Mouse (Mus musculus) intestine, embryonic 15.5 days (tissue): ENCODE data around the gene Slc2a1. TPM values are rescaled to one million over a fixed set of nuclear protein-coding genes. Genes with fewer than 3 reads are reported as not detected.

Experiments used
- ATAC-seq: fragments of 200-750 bp; cut with Nextera tagmentation; 2 replicates; pipeline ENCODE4 v1.8.0; 2017; ENCODE audit warnings: moderate TSS enrichment, moderate library complexity
- H3K27ac ChIP-seq: fragments of 300-500 bp; sonication (generic); 2 replicates; pipeline ENCODE4 v1.5.1; 2015; ENCODE audit warnings: mild to moderate bottlenecking, inconsistent platforms
- H3K27me3 ChIP-seq: fragments of 300-500 bp; sonication (generic); replicated peaks from 2 replicates; pipeline ENCODE4 v1.6.1; 2015; ENCODE audit warnings: inconsistent platforms
- H3K36me3 ChIP-seq: fragments of 300-500 bp; sonication (generic); 2 replicates; pipeline ENCODE4 v1.6.1; 2015; ENCODE audit warnings: inconsistent platforms
- H3K4me1 ChIP-seq: fragments of 300-500 bp; sonication (generic); replicated peaks from 2 replicates; pipeline ENCODE4 v1.6.1; 2015; ENCODE audit warnings: inconsistent platforms
- H3K4me2 ChIP-seq: fragments of 300-500 bp; sonication (generic); replicated peaks from 2 replicates; pipeline ENCODE4 v1.6.1; 2015; ENCODE audit warnings: mild to moderate bottlenecking, inconsistent platforms
- H3K4me3 ChIP-seq: fragments of 300-500 bp; sonication (generic); replicated peaks from 2 replicates; pipeline ENCODE4 v1.5.1; 2015; ENCODE audit warnings: inconsistent platforms
- H3K9ac ChIP-seq: fragments of 300-500 bp; sonication (generic); 2 replicates; pipeline ENCODE4 v1.6.1; 2015; ENCODE audit warnings: inconsistent platforms
- H3K9me3 ChIP-seq: fragments of 300-500 bp; sonication (generic); 2 replicates; pipeline ENCODE4 v1.6.1; 2016; ENCODE audit warnings: inconsistent platforms
- WGBS: fragments of 180-500 bp; shearing (Covaris S2); methylation state at CpG from one replicate; pipeline ENCODE4 v1.1.7; 2015; 5-methylcytosine and 5-hydroxymethylcytosine counted together
- polyA plus RNA-seq: library from polyadenylated mRNA; unstranded; fragments of >200 nt; fragmentation: Nextera tagmentation; extraction: Ambion mirVana; gene quantifications from 2 replicates; pipeline ENCODE4 v1.2.1, GENCODE M21; 2015

Slc2a1 gene
- polyA plus RNA-seq, 1 experiment from 2014 or later, result 136 TPM

DNA sequence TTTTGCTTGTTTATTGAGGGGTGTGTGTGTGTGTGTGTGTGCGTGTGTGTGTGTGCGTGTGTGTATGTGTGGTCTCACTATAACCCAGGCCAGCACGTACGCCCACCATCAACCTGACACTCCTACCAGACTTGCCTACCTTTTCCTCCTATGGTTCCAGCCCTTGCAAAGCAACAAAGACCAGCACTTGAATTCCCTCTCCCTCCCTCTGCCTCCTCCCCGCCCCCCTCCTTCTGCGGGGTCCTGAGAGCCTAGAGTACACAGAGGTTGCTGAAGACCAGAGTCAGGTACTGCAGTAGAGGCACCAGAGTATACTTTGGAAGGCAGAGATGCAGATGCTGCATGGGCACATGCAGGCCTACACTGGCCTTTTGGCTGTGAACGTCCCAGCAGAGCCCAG lies 33.2 kb upstream of the Slc2a1 start:
- H3K9ac ChIP-seq, result no peak overlapping the region; the same call in 1 of the 2 replicates
- H3K36me3 ChIP-seq, result no peaks in the 10 kb centered on the region
- WGBS, result 69% methylated on average over 7 of the region's 7 CpGs
- no peak for ATAC-seq
- H3K27ac ChIP-seq, result no peak overlapping the region
- no peaks in the 10 kb centered on the region for H3K9me3 ChIP-seq
- H3K4me2 ChIP-seq, result no peak overlapping the region
- H3K4me1 ChIP-seq, result peaks cover 25% of the 10 kb centered on the region
- no peaks in the 10 kb centered on the region; the same call in 1 of the 2 replicates for H3K27me3 ChIP-seq
- no peak overlapping the region for H3K4me3 ChIP-seq

DNA sequence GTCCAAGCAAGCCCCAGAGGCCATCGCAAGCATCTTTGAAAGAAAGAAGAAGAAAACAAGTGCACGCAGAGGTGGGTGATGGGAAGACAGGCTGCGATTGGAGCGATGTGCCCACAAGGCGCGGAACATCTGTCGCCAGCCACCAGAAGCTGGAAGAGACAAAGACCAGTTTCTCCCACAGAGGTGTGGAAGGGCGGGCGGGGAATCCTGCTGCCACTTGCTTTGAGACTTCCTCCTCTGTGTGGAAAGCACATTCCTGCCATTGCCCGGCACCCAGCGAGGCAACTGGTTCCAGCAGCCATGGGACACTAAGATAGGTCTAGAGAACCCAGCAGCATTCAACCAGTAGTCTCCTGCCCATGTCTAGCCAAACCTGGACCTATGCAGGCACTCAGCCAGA lies 32.2 kb upstream of the Slc2a1 start:
- H3K4me1 ChIP-seq, result peaks cover 25% of the 10 kb centered on the region
- H3K9me3 ChIP-seq, result no peaks in the 10 kb centered on the region
- H3K36me3 ChIP-seq, result no peaks in the 10 kb centered on the region
- no peak overlapping the region for H3K9ac ChIP-seq
- no peak overlapping the region for H3K27ac ChIP-seq
- no peaks in the 10 kb centered on the region; the same call in 1 of the 2 replicates for H3K27me3 ChIP-seq
- no peak for ATAC-seq
- 75% methylated on average over 11 of the region's 11 CpGs for WGBS
- H3K4me3 ChIP-seq, result no peak overlapping the region
- no peak overlapping the region for H3K4me2 ChIP-seq

DNA sequence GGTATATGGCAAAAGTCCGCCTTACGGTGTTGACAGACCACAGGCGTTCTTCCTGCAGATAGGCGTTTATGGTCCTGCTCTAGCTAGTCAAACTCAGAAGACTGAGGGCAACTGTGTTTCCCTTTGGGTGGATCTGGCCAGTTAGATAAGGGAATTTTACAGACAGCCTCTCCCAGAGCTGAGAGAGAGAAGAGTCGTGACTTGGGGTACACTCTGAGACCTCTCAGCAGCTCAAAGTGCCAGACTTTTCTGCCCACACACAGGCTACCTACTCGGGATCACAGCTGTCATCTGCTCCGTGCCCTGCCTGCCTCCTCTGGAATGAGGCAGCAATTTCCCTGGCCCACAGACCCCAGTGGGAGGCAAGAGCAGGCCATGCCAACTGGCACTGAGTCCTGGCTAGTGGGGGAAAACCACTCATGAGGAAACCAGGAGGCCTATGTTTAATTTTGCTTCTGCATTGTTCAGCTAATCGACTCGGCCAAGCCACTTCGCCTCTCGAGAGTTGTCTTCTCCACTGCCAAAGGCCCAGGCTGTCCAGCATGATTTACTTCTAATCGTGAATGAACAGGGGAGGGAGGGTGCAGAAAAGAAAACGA lies 31.3 kb upstream of the Slc2a1 start:
- Histone ChIP-seq H3K27me3 (no peaks in the 10 kb centered on the region; the same call in 1 of the 2 replicates), H3K4me1 (peaks cover 21% of the 10 kb centered on the region), H3K9ac (no peak overlapping the region), H3K27ac (0 out of 2 replicates have a peak overlapping the region, but pooled peaks have one; percentile 6), H3K4me2 (no peak overlapping the region), H3K9me3 (no peaks in the 10 kb centered on the region), H3K36me3 (no peaks in the 10 kb centered on the region), H3K4me3 (no peak overlapping the region)
- 34% methylated on average over 13 of the region's 13 CpGs for WGBS
- peak; percentile 50; the same call in 1 of the 2 replicates for ATAC-seq

DNA sequence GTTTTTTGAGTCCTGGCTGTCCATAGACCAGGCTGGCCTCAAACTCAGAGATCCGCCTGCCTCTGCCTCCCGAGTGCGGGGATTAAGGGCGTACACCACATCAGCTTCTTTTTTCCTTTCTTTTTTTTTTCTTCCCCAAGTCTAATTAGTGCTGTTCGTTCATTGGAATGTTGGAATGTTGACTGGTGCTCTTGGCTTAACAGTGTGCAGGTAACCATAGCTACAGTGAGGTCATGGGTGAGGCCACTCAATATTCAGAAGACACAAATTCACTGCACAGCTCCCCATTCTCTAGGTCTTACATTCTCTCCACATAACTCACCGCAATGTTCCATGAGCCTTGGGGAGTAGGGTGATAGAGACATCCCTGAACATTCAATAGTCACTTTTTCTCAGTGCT lies 28.6 kb upstream of the Slc2a1 start:
- Histone ChIP-seq H3K4me1 (peaks cover 6% of the 10 kb centered on the region; the same call in 1 of the 2 replicates), H3K4me2 (no peak overlapping the region), H3K4me3 (no peak overlapping the region), H3K27me3 (no peaks in the 10 kb centered on the region), H3K9me3 (no peaks in the 10 kb centered on the region), H3K9ac (no peak overlapping the region), H3K36me3 (no peaks in the 10 kb centered on the region), H3K27ac (no peak overlapping the region)
- ATAC-seq, result no peak
- 86% methylated on average over 6 of the region's 6 CpGs for WGBS

DNA sequence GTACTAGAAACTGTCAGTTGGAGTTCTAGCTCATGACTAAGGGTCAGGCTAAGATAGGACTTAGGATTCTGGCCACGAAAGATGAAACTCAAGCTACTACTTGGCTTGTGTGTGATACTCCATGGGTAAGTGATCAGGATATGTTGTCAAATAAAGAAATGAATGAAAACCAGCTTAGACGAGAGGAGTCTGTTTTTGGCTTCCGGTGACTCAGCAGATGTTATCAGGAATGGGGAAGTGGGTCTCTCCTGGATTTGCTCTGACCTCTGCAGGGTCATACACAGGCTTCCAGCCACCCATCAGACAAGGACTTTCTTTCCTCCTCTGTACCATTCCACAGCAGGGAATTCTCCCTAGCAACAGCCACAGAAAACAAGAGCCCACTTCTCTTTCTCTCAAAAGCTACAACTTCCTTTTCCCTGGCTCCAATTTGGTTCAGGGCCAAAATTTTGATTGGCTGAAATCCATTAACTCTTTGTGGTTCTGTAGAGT lies 25.7 kb upstream of the Slc2a1 start:
- Histone ChIP-seq H3K4me3 (no peak overlapping the region), H3K4me2 (no peak overlapping the region), H3K4me1 (no peaks in the 10 kb centered on the region), H3K9me3 (no peaks in the 10 kb centered on the region), H3K27ac (no peak overlapping the region), H3K27me3 (no peaks in the 10 kb centered on the region), H3K36me3 (no peaks in the 10 kb centered on the region), H3K9ac (no peak overlapping the region)
- WGBS, result 53% methylated on average over 3 of the region's 3 CpGs
- ATAC-seq, result no peak

DNA sequence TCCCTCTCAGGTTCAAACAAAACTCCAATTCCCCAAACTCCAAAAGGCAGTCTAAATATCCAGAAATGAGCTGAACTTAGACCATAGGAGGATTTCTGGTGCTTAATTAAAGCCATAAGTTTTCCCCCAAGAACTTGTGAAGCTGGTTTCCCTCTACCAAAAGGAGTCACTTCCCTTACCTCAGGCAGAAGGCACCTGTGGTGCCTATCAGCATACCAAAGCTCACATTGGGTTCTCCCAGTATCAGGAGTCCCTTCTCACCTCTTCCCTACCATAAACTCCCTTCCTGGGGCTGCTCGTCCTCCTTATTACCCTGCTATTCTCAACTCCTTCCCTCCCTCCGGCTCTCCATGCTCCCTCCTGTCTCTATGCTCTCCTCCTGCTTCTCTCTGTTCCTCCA lies 20.1 kb upstream of the Slc2a1 start:
- ATAC-seq, result no peak
- H3K27ac ChIP-seq, result no peak overlapping the region
- H3K9ac ChIP-seq, result no peak overlapping the region
- H3K4me2 ChIP-seq, result no peak overlapping the region
- H3K4me3 ChIP-seq, result no peak overlapping the region
- H3K36me3 ChIP-seq, result no peaks in the 10 kb centered on the region
- no peaks in the 10 kb centered on the region for H3K9me3 ChIP-seq
- 38% methylated on average over 2 of the region's 2 CpGs for WGBS
- H3K27me3 ChIP-seq, result no peaks in the 10 kb centered on the region
- H3K4me1 ChIP-seq, result no peaks in the 10 kb centered on the region

DNA sequence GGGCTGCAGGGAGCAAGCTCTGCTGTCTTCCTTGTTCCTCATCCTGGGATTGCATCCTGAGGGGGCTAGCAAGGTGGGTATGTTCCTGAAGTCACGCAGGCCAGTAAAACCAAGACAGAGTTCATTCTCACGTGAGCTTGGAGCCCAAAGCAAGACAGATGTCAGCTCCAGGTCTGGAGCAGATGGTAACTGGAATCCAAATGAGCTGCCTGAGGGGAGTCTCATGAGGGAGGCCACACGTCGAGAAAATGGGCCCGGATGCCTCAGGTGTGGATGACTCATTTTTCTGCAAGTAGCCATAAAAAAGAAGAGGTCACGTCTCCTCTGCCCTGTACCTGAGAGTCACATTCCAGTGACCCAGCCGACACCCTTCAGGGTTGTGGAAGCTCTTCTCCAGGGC lies 14.6 kb upstream of the Slc2a1 start:
- Histone ChIP-seq H3K4me2 (no peak overlapping the region), H3K36me3 (no peaks in the 10 kb centered on the region), H3K27me3 (no peaks in the 10 kb centered on the region), H3K27ac (no peak overlapping the region), H3K4me1 (peaks cover 3% of the 10 kb centered on the region; the same call in 1 of the 2 replicates), H3K4me3 (no peak overlapping the region), H3K9ac (no peak overlapping the region), H3K9me3 (no peaks in the 10 kb centered on the region)
- 48% methylated on average over 7 of the region's 7 CpGs for WGBS
- 0 out of 2 replicates have a peak, but pooled peaks have one; percentile 18 for ATAC-seq

DNA sequence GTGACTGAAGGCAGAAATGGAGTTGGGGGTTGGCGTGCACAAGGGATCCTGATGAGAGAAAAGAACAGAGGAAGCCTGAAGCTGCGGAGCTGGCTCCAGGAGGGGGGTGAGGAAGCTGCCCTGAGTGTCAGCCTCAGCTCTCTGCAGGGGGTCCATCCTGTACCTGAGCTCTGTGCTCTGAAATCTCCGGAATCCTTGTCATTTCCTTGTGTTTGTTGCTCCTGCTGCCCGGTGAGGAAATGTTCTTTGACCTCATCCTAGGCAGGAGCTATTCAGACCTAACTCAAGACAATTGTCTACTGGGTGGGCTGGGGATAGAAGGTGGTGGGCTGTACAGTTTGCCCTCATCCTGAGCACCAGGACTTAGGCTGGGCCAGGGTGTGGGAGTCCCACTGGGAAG lies 13.5 kb upstream of the Slc2a1 start:
- no peaks in the 10 kb centered on the region for H3K9me3 ChIP-seq
- 0 out of 2 replicates have a peak, but pooled peaks have one; percentile 5 for ATAC-seq
- H3K9ac ChIP-seq, result no peak overlapping the region
- no peak overlapping the region for H3K27ac ChIP-seq
- no peaks in the 10 kb centered on the region for H3K27me3 ChIP-seq
- H3K4me1 ChIP-seq, result peaks cover 5% of the 10 kb centered on the region; the same call in 1 of the 2 replicates
- no peaks in the 10 kb centered on the region for H3K36me3 ChIP-seq
- no peak overlapping the region for H3K4me2 ChIP-seq
- H3K4me3 ChIP-seq, result no peak overlapping the region
- 27% methylated on average over 4 of the region's 4 CpGs for WGBS

DNA sequence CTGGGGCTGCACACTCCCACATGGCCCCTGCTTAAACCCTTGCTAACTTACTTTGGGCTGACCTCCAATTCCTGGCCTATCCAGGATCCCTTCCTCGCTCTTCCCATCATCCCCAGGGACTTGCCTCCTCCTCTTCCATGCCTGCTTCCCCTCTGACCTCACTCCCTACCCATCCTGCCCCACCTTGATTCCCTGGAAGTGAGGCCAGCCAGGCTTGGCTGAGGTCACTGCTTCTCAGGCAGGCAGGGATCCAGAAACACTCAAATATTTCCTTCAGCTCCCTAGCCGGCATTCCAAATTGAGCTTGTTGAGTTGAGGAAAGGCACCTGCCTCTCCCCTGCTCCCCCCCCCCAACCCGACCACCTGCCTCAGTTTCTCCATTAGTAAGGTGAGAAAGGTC lies 12.1 kb upstream of the Slc2a1 start:
- no peak for ATAC-seq
- H3K4me2 ChIP-seq, result no peak overlapping the region
- no peak overlapping the region for H3K4me3 ChIP-seq
- 66% methylated on average over 3 of the region's 3 CpGs for WGBS
- no peaks in the 10 kb centered on the region for H3K27me3 ChIP-seq
- H3K9me3 ChIP-seq, result no peaks in the 10 kb centered on the region
- peaks cover 5% of the 10 kb centered on the region; the same call in 1 of the 2 replicates for H3K4me1 ChIP-seq
- H3K9ac ChIP-seq, result no peak overlapping the region
- H3K27ac ChIP-seq, result no peak overlapping the region
- no peaks in the 10 kb centered on the region for H3K36me3 ChIP-seq

DNA sequence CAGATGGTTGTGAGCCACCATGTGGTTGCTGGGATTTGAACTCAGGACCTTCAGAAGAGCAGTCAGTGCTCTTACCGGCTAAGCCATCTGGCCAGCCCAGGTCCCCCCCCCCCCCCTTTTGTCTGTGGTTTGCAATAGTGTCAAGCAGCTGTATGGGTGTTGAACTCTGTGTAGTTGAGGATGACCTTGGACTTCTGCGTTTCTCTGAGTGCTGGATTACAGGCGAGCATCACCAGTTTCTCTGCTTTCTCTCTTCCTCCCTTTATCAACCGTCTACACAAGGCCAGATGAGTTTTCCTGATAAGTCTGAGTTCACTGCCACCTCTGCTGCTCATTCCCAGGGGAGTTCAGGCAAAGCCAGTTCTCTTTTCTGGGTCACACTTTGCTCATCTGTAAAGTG lies 11.1 kb upstream of the Slc2a1 start:
- no peak overlapping the region for H3K27ac ChIP-seq
- no peaks in the 10 kb centered on the region for H3K36me3 ChIP-seq
- peaks cover 5% of the 10 kb centered on the region; the same call in 1 of the 2 replicates for H3K4me1 ChIP-seq
- H3K27me3 ChIP-seq, result no peaks in the 10 kb centered on the region
- no peak overlapping the region for H3K4me2 ChIP-seq
- no peak for ATAC-seq
- no peak overlapping the region for H3K4me3 ChIP-seq
- WGBS, result 85% methylated on average over 4 of the region's 4 CpGs
- no peaks in the 10 kb centered on the region for H3K9me3 ChIP-seq
- H3K9ac ChIP-seq, result no peak overlapping the region

DNA sequence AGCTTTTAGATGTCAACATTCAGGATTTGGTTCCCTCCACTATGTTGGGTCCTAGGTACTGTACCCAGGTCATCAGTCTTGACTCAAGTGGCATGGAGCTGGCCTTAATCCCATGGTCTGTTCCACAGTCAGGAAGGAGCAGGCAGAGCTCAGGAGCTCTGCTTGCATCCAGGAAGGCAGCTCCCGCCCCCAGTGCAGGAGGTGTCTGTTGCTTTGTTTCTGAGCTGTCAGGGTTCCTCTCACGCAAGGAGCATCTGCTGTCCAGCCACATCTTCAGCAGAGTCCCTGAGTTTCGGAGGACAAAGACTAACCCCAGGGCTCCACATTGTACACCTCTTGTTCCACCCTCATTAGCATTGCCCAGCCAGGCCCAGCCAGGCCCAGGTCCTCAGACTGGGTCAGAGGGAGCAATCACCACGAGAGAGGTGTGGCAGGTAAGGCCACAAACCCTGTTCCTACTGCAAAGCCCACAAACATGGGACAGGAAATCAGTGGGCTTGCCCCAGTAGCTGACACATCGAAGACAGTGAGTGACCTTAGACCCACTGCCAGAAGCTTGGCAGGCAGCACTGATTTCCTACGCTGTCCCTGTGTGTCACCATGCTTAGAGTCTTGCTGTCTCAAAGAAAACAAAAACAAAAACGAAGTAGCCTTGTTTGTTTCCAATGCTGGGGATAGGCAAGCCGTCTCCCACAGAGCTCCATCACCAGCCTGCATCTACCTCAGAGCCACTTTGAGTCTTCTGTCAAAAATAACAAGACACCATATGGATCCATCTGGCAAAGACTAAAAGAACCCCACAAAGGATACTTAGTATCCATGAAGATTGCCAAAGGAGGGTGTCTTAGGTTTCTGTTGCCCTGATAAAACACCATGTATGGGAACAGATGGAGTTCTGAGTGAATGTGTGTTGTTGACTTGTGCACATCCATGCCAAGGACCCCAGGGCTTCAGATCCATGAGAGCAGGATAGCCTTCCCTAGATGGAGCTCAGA lies 10.0 kb upstream of the Slc2a1 start:
- H3K9me3 ChIP-seq, result no peaks in the 10 kb centered on the region
- H3K4me3 ChIP-seq, result no peak overlapping the region
- H3K9ac ChIP-seq, result no peak overlapping the region
- H3K4me1 ChIP-seq, result peaks cover 8% of the 10 kb centered on the region; the same call in 1 of the 2 replicates
- H3K4me2 ChIP-seq, result no peak overlapping the region
- H3K27ac ChIP-seq, result no peak overlapping the region
- no peak for ATAC-seq
- H3K36me3 ChIP-seq, result no peaks in the 10 kb centered on the region
- WGBS, result 64% methylated on average over 8 of the region's 8 CpGs
- H3K27me3 ChIP-seq, result no peaks in the 10 kb centered on the region

DNA sequence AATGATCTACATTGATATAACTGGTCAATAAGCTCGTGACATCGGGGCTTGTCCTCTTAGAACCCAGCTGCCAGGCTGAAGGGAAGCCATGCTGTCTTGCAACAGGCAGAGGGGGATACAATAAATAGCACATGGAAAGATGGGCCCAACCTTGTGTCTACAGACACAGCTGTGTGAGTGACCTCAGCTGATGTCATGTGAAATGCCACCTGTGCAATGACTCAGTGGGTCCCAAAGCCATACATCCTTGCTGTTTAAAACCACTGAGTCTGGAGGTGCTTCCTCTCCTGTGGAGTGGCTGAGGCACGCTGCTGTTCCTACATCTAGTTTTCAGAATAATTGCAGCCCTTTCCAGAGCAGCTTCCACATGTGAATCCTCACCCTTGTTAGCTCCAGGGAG lies 7.1 kb upstream of the Slc2a1 start:
- Histone ChIP-seq H3K27ac (no peak overlapping the region), H3K4me3 (no peak overlapping the region), H3K4me1 (peaks cover 14% of the 10 kb centered on the region), H3K9me3 (no peaks in the 10 kb centered on the region), H3K36me3 (no peaks in the 10 kb centered on the region), H3K4me2 (no peak overlapping the region), H3K9ac (no peak overlapping the region), H3K27me3 (no peaks in the 10 kb centered on the region)
- WGBS, result 90% methylated on average over 3 of the region's 3 CpGs
- ATAC-seq, result no peak
